In the genomic region with DNA sequence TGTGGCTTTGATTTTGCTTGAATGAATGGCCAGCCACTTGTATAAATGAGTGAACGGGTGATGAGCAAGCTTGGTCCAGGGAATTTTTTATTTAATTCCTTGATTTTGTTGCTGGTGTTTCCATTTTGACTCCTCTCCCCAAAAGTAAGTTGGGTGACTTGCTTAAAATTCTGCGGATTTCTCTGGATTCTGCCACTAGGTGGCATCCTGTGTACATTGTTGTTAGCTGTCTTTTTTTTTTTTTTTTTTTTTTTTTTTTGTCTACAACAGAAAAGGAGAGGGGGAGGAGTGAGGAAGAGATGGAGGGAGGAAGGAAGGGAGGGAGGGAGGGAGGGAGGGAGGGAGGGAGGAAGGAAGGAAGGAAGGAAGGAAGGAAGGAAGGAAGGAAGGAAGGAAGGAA, we compare ENCODE assay signal across 8 mouse cellular contexts.
DNase-seq lines count a peak whose midpoint lies in the region.

No protein-coding gene starts in this region.

- peak; percentile 57 for DNase-seq in gastrocnemius, adult 18-20 months (ENCODE audit: low spot score)
- DNase-seq in gastrocnemius, postnatal 25 days, result no peak
- DNase-seq in B cell, adult 2 months, result peak; percentile 30 to 48
- peak; percentile 30 for DNase-seq in c-Kit-positive CD71-positive TER-119-negative erythroid progenitor cells, embryonic 14.5 days (ENCODE audit: low read depth)
- peak; percentile 76 for DNase-seq in forelimb bud, embryonic 11.5 days (ENCODE audit: low read depth, low spot score)
- peak; percentile 81 for DNase-seq in layer of hippocampus, adult 11-12 months (ENCODE audit: low spot score)
- DNase-seq in lung, postnatal 25 days (ENCODE audit: low spot score), result peak; percentile 57
- DNase-seq in testis, postnatal 14 days (ENCODE audit: low spot score), result peak; percentile 17
